8 mouse cellular contexts compared by ENCODE assay signal in the genomic region with DNA sequence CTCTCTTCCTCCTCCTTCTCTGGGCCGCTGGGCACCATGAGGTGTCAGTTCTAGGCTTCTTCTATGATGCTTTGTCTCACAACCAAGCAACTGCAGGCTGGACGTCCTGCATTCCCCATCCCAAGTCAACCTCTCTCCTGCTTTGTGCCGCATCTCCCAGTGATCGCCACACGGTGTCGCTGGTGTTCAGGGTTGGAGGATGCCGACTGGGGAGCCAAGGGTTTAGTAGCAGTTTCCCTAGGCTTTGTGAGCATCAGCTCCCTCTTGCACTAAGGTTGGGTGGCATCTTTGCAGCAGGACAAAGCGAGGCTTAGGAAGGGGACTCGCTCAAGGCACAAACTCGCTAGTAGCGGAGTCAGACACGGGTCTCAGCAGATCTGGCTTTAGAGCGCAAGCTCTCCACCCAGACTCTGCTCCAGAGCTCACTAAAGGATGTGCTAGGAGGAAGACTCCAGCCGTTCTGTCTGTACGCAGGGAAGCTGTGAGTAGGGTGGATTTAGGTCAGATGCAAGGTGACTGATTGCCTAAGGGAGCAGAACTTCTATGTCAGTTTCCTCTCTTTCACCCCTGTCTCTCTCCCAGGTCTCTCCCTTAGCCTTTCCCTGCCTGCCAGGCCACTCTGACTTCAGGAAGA. TPM values are rescaled to one million over a fixed set of nuclear protein-coding genes. Genes with fewer than 3 reads are reported as not detected.
DNase-seq lines count a peak whose midpoint lies in the region; ATAC-seq and TF ChIP-seq lines count a peak whose summit lies in the region.

No protein-coding gene starts in this region.

- H3K4me3 ChIP-seq in bone marrow macrophage, adult 2 months (ENCODE audit: insufficient read depth, low read length) = no peak overlapping the region
- H3K4me3 ChIP-seq in embryonic fibroblast, embryonic 13.5 days (ENCODE audit: insufficient read depth, low read length) = no peak overlapping the region
- H3K4me3 ChIP-seq in heart, embryonic 11.5 days (ENCODE audit: low read depth, low read length) = no peak overlapping the region
- no peak overlapping the region for H3K4me3 ChIP-seq in kidney, embryonic 14.5 days (ENCODE audit: low read length)
- H3K4me3 ChIP-seq in limb, embryonic 15.5 days = no peak overlapping the region

- peak overlapping the region; percentile 34 for H3K4me2 ChIP-seq in heart, embryonic 11.5 days
- peak overlapping the region; percentile 24; the same call in 1 of the 2 replicates for H3K4me2 ChIP-seq in kidney, embryonic 14.5 days (replicated peaks; ENCODE audit: low read depth, low read length)
- H3K4me2 ChIP-seq in limb, embryonic 15.5 days = peak overlapping the region; percentile 33; the same call in 1 of the 2 replicates

- no peaks in the 10 kb centered on the region for H3K36me3 ChIP-seq in heart, embryonic 11.5 days (ENCODE audit: control insufficient read depth, insufficient read depth, low read length)
- H3K36me3 ChIP-seq in kidney, embryonic 14.5 days (ENCODE audit: control insufficient read depth, insufficient read depth, low read length) = no peaks in the 10 kb centered on the region
- H3K36me3 ChIP-seq in limb, embryonic 15.5 days = no peaks in the 10 kb centered on the region

- H3K27me3 ChIP-seq in heart, embryonic 11.5 days (ENCODE audit: control insufficient read depth, insufficient read depth, low read length) = peaks cover 7% of the 10 kb centered on the region
- H3K27me3 ChIP-seq in kidney, embryonic 14.5 days (ENCODE audit: control insufficient read depth, insufficient read depth, low read length) = no peaks in the 10 kb centered on the region
- peaks cover 7% of the 10 kb centered on the region; the same call in 1 of the 2 replicates for H3K27me3 ChIP-seq in limb, embryonic 15.5 days

- peak; percentile 82 for TF ChIP-seq CTCF in bone marrow macrophage, adult 2 months (IDR thresholded peaks at IDR 0.05; ENCODE audit: low read depth, low read length)
- TF ChIP-seq CTCF in embryonic fibroblast, embryonic 13.5 days (IDR thresholded peaks at IDR 0.05; ENCODE audit: borderline replicate concordance, insufficient read depth, low read length) = peak; percentile 99

- ATAC-seq in heart, embryonic 11.5 days (replicated peaks; ENCODE audit: insufficient number of reproducible peaks, low FRiP score, low TSS enrichment) = 0 out of 2 replicates have a peak, but pooled peaks have one; percentile 36
- peak; percentile 67 for ATAC-seq in kidney, embryonic 14.5 days (ENCODE audit: low FRiP score, low TSS enrichment)
- ATAC-seq in limb, embryonic 15.5 days (ENCODE audit: insufficient number of reproducible peaks, low FRiP score, low TSS enrichment, low read depth) = no peak; the same call in 1 of the 2 replicates

- WGBS in heart, embryonic 11.5 days (ENCODE audit: insufficient replicate concordance) = 6% methylated on average over 15 of the region's 15 CpGs
- 4% methylated on average over 15 of the region's 15 CpGs for WGBS in kidney, embryonic 14.5 days
- WGBS in limb, embryonic 15.5 days = 8% methylated on average over 15 of the region's 15 CpGs

- peak; percentile 86 to 87 for DNase-seq in B cell, adult 2 months
- peak; percentile 31 to 60 for DNase-seq in monocyte, adult 2 months (ENCODE audit: low read depth in 1 of 2, low spot score in 2 of 2)
- peak; percentile 60 to 86 for DNase-seq in spleen, postnatal 10 days (ENCODE audit: low spot score in 2 of 2)

- no peaks in the 10 kb centered on the region for H3K9me3 ChIP-seq in heart, embryonic 11.5 days (replicated peaks; ENCODE audit: control insufficient read depth, low read length)
- no peaks in the 10 kb centered on the region; the same call in 1 of the 2 replicates for H3K9me3 ChIP-seq in kidney, embryonic 14.5 days (ENCODE audit: control insufficient read depth, low read length)
- H3K9me3 ChIP-seq in limb, embryonic 15.5 days = no peaks in the 10 kb centered on the region

- H3K9ac ChIP-seq in heart, embryonic 11.5 days (ENCODE audit: low read depth, low read length) = 0 out of 2 replicates have a peak overlapping the region, but pooled peaks have one; percentile 2
- no peak overlapping the region for H3K9ac ChIP-seq in kidney, embryonic 14.5 days (ENCODE audit: low read depth, low read length)
- no peak overlapping the region for H3K9ac ChIP-seq in limb, embryonic 15.5 days

- no peak overlapping the region for H3K27ac ChIP-seq in bone marrow macrophage, adult 2 months (ENCODE audit: insufficient read depth, low read depth, low read length)
- H3K27ac ChIP-seq in embryonic fibroblast, embryonic 13.5 days (ENCODE audit: insufficient read depth, low read length) = no peak overlapping the region
- H3K27ac ChIP-seq in heart, embryonic 11.5 days (ENCODE audit: low read depth, low read length) = no peak overlapping the region
- H3K27ac ChIP-seq in kidney, embryonic 14.5 days (ENCODE audit: low read depth, low read length) = no peak overlapping the region
- H3K27ac ChIP-seq in limb, embryonic 15.5 days = no peak overlapping the region

- no peaks in the 10 kb centered on the region for H3K4me1 ChIP-seq in bone marrow macrophage, adult 2 months (ENCODE audit: control insufficient read depth, insufficient read depth, low read length)
- H3K4me1 ChIP-seq in embryonic fibroblast, embryonic 13.5 days (ENCODE audit: control insufficient read depth, insufficient read depth, low read length) = no peaks in the 10 kb centered on the region
- H3K4me1 ChIP-seq in heart, embryonic 11.5 days (ENCODE audit: control insufficient read depth, insufficient read depth, low read length) = peaks cover 4% of the 10 kb centered on the region
- H3K4me1 ChIP-seq in kidney, embryonic 14.5 days (ENCODE audit: control insufficient read depth, insufficient read depth, low read length) = 0 out of 2 replicates have a peak, but pooled peaks cover 4% of the 10 kb centered on the region
- peaks cover 9% of the 10 kb centered on the region for H3K4me1 ChIP-seq in limb, embryonic 15.5 days

- no peak for TF ChIP-seq POLR2A in bone marrow macrophage, adult 2 months (IDR thresholded peaks at IDR 0.05; ENCODE audit: borderline replicate concordance, low read depth, low read length)
- TF ChIP-seq POLR2A in embryonic fibroblast, embryonic 13.5 days (IDR thresholded peaks at IDR 0.05; ENCODE audit: low read depth, low read length) = no peak

RNA-seq across cellular contexts. Expression of gene Mad2l2, which starts 15.3 kb away (rescaled TPM):
- 30.5 and 30.6 TPM in 2 replicates for polyA plus RNA-seq in bone marrow macrophage, adult 2 months (2012; ENCODE audit: insufficient read depth, insufficient read length, missing spikeins)
- 15.5 and 30.0 TPM in 2 replicates for polyA plus RNA-seq in embryonic fibroblast, embryonic 13.5 days (2011; ENCODE audit: insufficient read length, low read depth, missing spikeins)
- polyA plus RNA-seq in heart, embryonic 11.5 days (2014; fragmentation: Nextera tagmentation; extraction: Ambion mirVana) = 45.3 and 47.2 TPM in 2 replicates
- polyA plus RNA-seq in kidney, embryonic 14.5 days (2014; fragmentation: Nextera tagmentation; extraction: Ambion mirVana) = 81.1 and 99.0 TPM in 2 replicates
- polyA plus RNA-seq in limb, embryonic 15.5 days (2015; fragmentation: Nextera tagmentation; extraction: Ambion mirVana) = 47.7 and 48.4 TPM in 2 replicates

RNA-seq across cellular contexts. Expression of gene Draxin, which starts 15.6 kb away (rescaled TPM):
- 0.20 TPM in 1 of 2 replicates, not detected in the other for polyA plus RNA-seq in bone marrow macrophage, adult 2 months (2012; ENCODE audit: insufficient read depth, insufficient read length, missing spikeins)
- polyA plus RNA-seq in embryonic fibroblast, embryonic 13.5 days (2011; ENCODE audit: insufficient read length, low read depth, missing spikeins) = 0.12 and 0.23 TPM in 2 replicates
- polyA plus RNA-seq in heart, embryonic 11.5 days (2014; fragmentation: Nextera tagmentation; extraction: Ambion mirVana) = 0.06 and 0.16 TPM in 2 replicates
- polyA plus RNA-seq in kidney, embryonic 14.5 days (2014; fragmentation: Nextera tagmentation; extraction: Ambion mirVana) = 0.43 and 0.80 TPM in 2 replicates
- 0.22 and 0.29 TPM in 2 replicates for polyA plus RNA-seq in limb, embryonic 15.5 days (2015; fragmentation: Nextera tagmentation; extraction: Ambion mirVana)

RNA-seq across cellular contexts. Expression of gene Agtrap, which starts 27.0 kb away (rescaled TPM):
- polyA plus RNA-seq in bone marrow macrophage, adult 2 months (2012; ENCODE audit: insufficient read depth, insufficient read length, missing spikeins) = 34.0 and 34.7 TPM in 2 replicates
- polyA plus RNA-seq in embryonic fibroblast, embryonic 13.5 days (2011; ENCODE audit: insufficient read length, low read depth, missing spikeins) = 13.7 and 17.2 TPM in 2 replicates
- polyA plus RNA-seq in heart, embryonic 11.5 days (2014; fragmentation: Nextera tagmentation; extraction: Ambion mirVana) = 12.7 and 17.6 TPM in 2 replicates
- 17.4 and 22.8 TPM in 2 replicates for polyA plus RNA-seq in kidney, embryonic 14.5 days (2014; fragmentation: Nextera tagmentation; extraction: Ambion mirVana)
- polyA plus RNA-seq in limb, embryonic 15.5 days (2015; fragmentation: Nextera tagmentation; extraction: Ambion mirVana) = 14.8 and 15.9 TPM in 2 replicates

RNA-seq across cellular contexts. Expression of gene Fbxo6, which starts 37.1 kb away (rescaled TPM):
- 34.9 and 37.8 TPM in 2 replicates for polyA plus RNA-seq in bone marrow macrophage, adult 2 months (2012; ENCODE audit: insufficient read depth, insufficient read length, missing spikeins)
- polyA plus RNA-seq in embryonic fibroblast, embryonic 13.5 days (2011; ENCODE audit: insufficient read length, low read depth, missing spikeins) = 23.2 and 30.3 TPM in 2 replicates
- polyA plus RNA-seq in heart, embryonic 11.5 days (2014; fragmentation: Nextera tagmentation; extraction: Ambion mirVana) = 23.3 and 24.5 TPM in 2 replicates
- 16.7 and 19.2 TPM in 2 replicates for polyA plus RNA-seq in kidney, embryonic 14.5 days (2014; fragmentation: Nextera tagmentation; extraction: Ambion mirVana)
- 18.0 and 20.8 TPM in 2 replicates for polyA plus RNA-seq in limb, embryonic 15.5 days (2015; fragmentation: Nextera tagmentation; extraction: Ambion mirVana)

RNA-seq across cellular contexts. Expression of gene Fbxo44, which starts 45.4 kb away (rescaled TPM):
- polyA plus RNA-seq in bone marrow macrophage, adult 2 months (2012; ENCODE audit: insufficient read depth, insufficient read length, missing spikeins) = 5.9 and 8.3 TPM in 2 replicates
- polyA plus RNA-seq in embryonic fibroblast, embryonic 13.5 days (2011; ENCODE audit: insufficient read length, low read depth, missing spikeins) = 9.3 and 10.6 TPM in 2 replicates
- polyA plus RNA-seq in heart, embryonic 11.5 days (2014; fragmentation: Nextera tagmentation; extraction: Ambion mirVana) = 20.4 and 24.8 TPM in 2 replicates
- 10.8 and 13.2 TPM in 2 replicates for polyA plus RNA-seq in kidney, embryonic 14.5 days (2014; fragmentation: Nextera tagmentation; extraction: Ambion mirVana)
- polyA plus RNA-seq in limb, embryonic 15.5 days (2015; fragmentation: Nextera tagmentation; extraction: Ambion mirVana) = 5.2 and 6.5 TPM in 2 replicates
